Mouse (Mus musculus) kidney, embryonic 16.5 days (tissue): ENCODE data around the gene Dido1. TPM values are rescaled to one million over a fixed set of nuclear protein-coding genes. Genes with fewer than 3 reads are reported as not detected.
"Not testable (repeated sequence)": the region's sequence is repeated elsewhere in the genome, so short reads cannot be mapped to it uniquely, and the experiment has no call there.

ENCODE experiments used
- ATAC-seq: fragments of 200-750 bp; cut with Nextera tagmentation; 2 replicates; pipeline ENCODE4 v1.8.0; 2017; ENCODE audit warnings: moderate TSS enrichment; ENCODE audit not compliant: low FRiP score, low TSS enrichment
- H3K27ac ChIP-seq: fragments of 300-500 bp; sonication (generic); 2 replicates; pipeline ENCODE4 v1.5.1; 2014; ENCODE audit warnings: low read length
- H3K27me3 ChIP-seq: fragments of 300-500 bp; sonication (generic); 2 replicates; pipeline ENCODE4 v1.6.1; 2014; ENCODE audit warnings: low read length, control low read depth, mixed read lengths; ENCODE audit not compliant: insufficient read depth
- H3K36me3 ChIP-seq: fragments of 300-500 bp; sonication (generic); 2 replicates; pipeline ENCODE4 v1.6.1; 2014; ENCODE audit warnings: low read length, control low read depth, mixed read lengths; ENCODE audit not compliant: insufficient read depth
- H3K4me1 ChIP-seq: fragments of 300-500 bp; sonication (generic); 2 replicates; pipeline ENCODE4 v1.6.1; 2014; ENCODE audit warnings: low read length, control low read depth, mixed read lengths; ENCODE audit not compliant: insufficient read depth
- H3K4me2 ChIP-seq: fragments of 300-500 bp; sonication (generic); replicated peaks from 2 replicates; pipeline ENCODE4 v1.6.1; 2014; ENCODE audit warnings: low read depth, low read length
- H3K4me3 ChIP-seq: fragments of 300-500 bp; sonication (generic); 2 replicates; pipeline ENCODE4 v1.5.1; 2014; ENCODE audit warnings: mild to moderate bottlenecking, low read length
- H3K9ac ChIP-seq: fragments of 300-500 bp; sonication (generic); replicated peaks from 2 replicates; pipeline ENCODE4 v1.6.1; 2014; ENCODE audit warnings: low read length
- H3K9me3 ChIP-seq: fragments of 300-500 bp; sonication (generic); 2 replicates; pipeline ENCODE4 v1.6.1; 2016; ENCODE audit warnings: low read length, control low read depth
- WGBS: fragments of 180-500 bp; shearing (Covaris S2); extraction: QIAGEN DNeasy Blood & Tissue Kit; methylation state at CpG from one replicate; pipeline ENCODE4 v1.1.7; 2014; 5-methylcytosine and 5-hydroxymethylcytosine counted together
- polyA plus RNA-seq: library from polyadenylated mRNA; unstranded; fragments of >200 nt; fragmentation: Nextera tagmentation; extraction: Ambion mirVana; gene quantifications from 2 replicates; pipeline ENCODE4 v1.2.1, GENCODE M21; 2015

The Dido1 gene
- polyA plus RNA-seq, 1 experiment from 2014 or later = 26.8 TPM

GRCm38 (mm10) chr2:180725414-180725778 is 15.6 kb upstream of the Dido1 start:
- peak; percentile 35; the same call in 1 of the 2 replicates for ATAC-seq
- peak overlapping the region; percentile 56 for H3K4me2 ChIP-seq
- peaks cover 17% of the 10 kb centered on the region for H3K4me1 ChIP-seq
- H3K27me3 ChIP-seq = no peaks in the 10 kb centered on the region; the same call in 1 of the 2 replicates
- peak overlapping the region; percentile 44 for H3K9ac ChIP-seq
- H3K9me3 ChIP-seq = no peaks in the 10 kb centered on the region
- H3K36me3 ChIP-seq = peaks cover 35% of the 10 kb centered on the region
- 4% methylated on average over 6 of the region's 6 CpGs for WGBS
- no peak overlapping the region for H3K27ac ChIP-seq
- H3K4me3 ChIP-seq = peak overlapping the region; percentile 33

- Histone ChIP-seq H3K4me3 (peak within 1 kb of the TSS; percentile 33), H3K9me3 (no peaks in the 10 kb centered on the region), H3K9ac (peak within 1 kb of the TSS; percentile 44), H3K27me3 (no peaks in the 10 kb centered on the region; the same call in 1 of the 2 replicates), H3K4me1 (peaks cover 17% of the 10 kb centered on the region), H3K27ac (peak within 1 kb of the TSS; percentile 20; the same call in 1 of the 2 replicates), H3K4me2 (peak within 1 kb of the TSS; percentile 56), H3K36me3 (peaks cover 41% of the 10 kb centered on the region)
- ATAC-seq = peak; percentile 87
- 5% methylated on average over 18 of the region's 18 CpGs for WGBS
Observed at GRCm38 (mm10) chr2:180724585-180725413, 15.0 kb upstream of the Dido1 start, which contains the start of gene Slc17a9. TSS of gene Slc17a9 (plus strand) at chr2:180725263.

GRCm38 (mm10) chr2:180723865-180724264 is 14.1 kb upstream of the Dido1 start:
- no peak for ATAC-seq
- peaks cover 48% of the 10 kb centered on the region for H3K36me3 ChIP-seq
- H3K27me3 ChIP-seq = no peaks in the 10 kb centered on the region; the same call in 1 of the 2 replicates
- peaks cover 17% of the 10 kb centered on the region for H3K4me1 ChIP-seq
- no peak overlapping the region for H3K9ac ChIP-seq
- no peak overlapping the region for H3K4me2 ChIP-seq
- no peaks in the 10 kb centered on the region for H3K9me3 ChIP-seq
- 52% methylated on average over 2 of the region's 2 CpGs for WGBS
- H3K4me3 ChIP-seq = no peak overlapping the region
- no peak overlapping the region for H3K27ac ChIP-seq

- 90% methylated on average over 5 of the region's 5 CpGs for WGBS
- H3K27ac ChIP-seq, H3K9ac ChIP-seq, H3K4me2 ChIP-seq, H3K4me3 ChIP-seq, H3K27me3 ChIP-seq, H3K9me3 ChIP-seq, ATAC-seq: not testable (repeated sequence)
- Histone ChIP-seq H3K36me3 (peaks cover 56% of the 10 kb centered on the region), H3K4me1 (peaks cover 17% of the 10 kb centered on the region)
Observed at GRCm38 (mm10) chr2:180722748-180723147, 12.9 kb upstream of the Dido1 start.

GRCm38 (mm10) chr2:180712037-180712689 is 2.4 kb upstream of the Dido1 start:
- no peak for ATAC-seq
- Histone ChIP-seq H3K27me3 (no peaks in the 10 kb centered on the region), H3K4me1 (peaks cover 19% of the 10 kb centered on the region), H3K9ac (no peak overlapping the region), H3K27ac (no peak overlapping the region), H3K4me3 (no peak overlapping the region), H3K9me3 (no peaks in the 10 kb centered on the region), H3K36me3 (peaks cover 19% of the 10 kb centered on the region), H3K4me2 (no peak overlapping the region)
- WGBS = 90% methylated on average over 5 of the region's 5 CpGs

GRCm38 (mm10) chr2:180711527-180711926 is 1.7 kb upstream of the Dido1 start:
- H3K9me3 ChIP-seq = no peaks in the 10 kb centered on the region
- H3K4me3 ChIP-seq = peak overlapping the region; percentile 72
- no peaks in the 10 kb centered on the region for H3K27me3 ChIP-seq
- H3K27ac ChIP-seq = no peak overlapping the region
- peaks cover 14% of the 10 kb centered on the region for H3K36me3 ChIP-seq
- peaks cover 19% of the 10 kb centered on the region for H3K4me1 ChIP-seq
- peak overlapping the region; percentile 77 for H3K4me2 ChIP-seq
- peak overlapping the region; percentile 91 for H3K9ac ChIP-seq
- ATAC-seq = no peak
- WGBS = 55% methylated on average over 4 of the region's 4 CpGs

- no peaks in the 10 kb centered on the region for H3K9me3 ChIP-seq
- no peaks in the 10 kb centered on the region for H3K27me3 ChIP-seq
- peak overlapping the region; percentile 77 for H3K27ac ChIP-seq
- H3K4me3 ChIP-seq = peak overlapping the region; percentile 72
- peak overlapping the region; percentile 77 for H3K4me2 ChIP-seq
- no peak; the same call in none of the 2 replicates for ATAC-seq
- WGBS = 1% methylated on average over 64 of the region's 64 CpGs
- H3K4me1 ChIP-seq = peaks cover 19% of the 10 kb centered on the region
- H3K9ac ChIP-seq = peak overlapping the region; percentile 91
- H3K36me3 ChIP-seq = peaks cover 10% of the 10 kb centered on the region
Observed at GRCm38 (mm10) chr2:180710276-180711155, 717 bp upstream of the Dido1 start.

- peak; percentile 76 for ATAC-seq
Observed at GRCm38 (mm10) chr2:180709023-180709922, 526 bp downstream of the Dido1 start.

More at GRCm38 (mm10) chr2:180709023-180709922, 526 bp downstream of the Dido1 start:
- Histone ChIP-seq H3K9ac (peak overlapping the region; percentile 98), H3K9me3 (no peaks in the 10 kb centered on the region), H3K4me2 (peak overlapping the region; percentile 94), H3K27ac (peak overlapping the region; percentile 91), H3K36me3 (peaks cover 4% of the 10 kb centered on the region), H3K4me3 (peak overlapping the region; percentile 72), H3K27me3 (no peaks in the 10 kb centered on the region), H3K4me1 (peaks cover 28% of the 10 kb centered on the region)
- WGBS = under 1% methylated on average over 39 of the region's 39 CpGs
